Mouse (Mus musculus) MEL (cell line): Measurements from ENCODE around the gene Txndc12.

Experiments
- CHD2 ChIP-seq: IDR thresholded peaks from 2 replicates; pipeline ENCODE4 v1.6.1; 2011; ENCODE audit warnings: low read length, improper control_type of control experiment
- CTCF ChIP-seq, 3 experiments: IDR thresholded peaks in 2 of 3; conservative IDR thresholded peaks in 1 of 3; 2 replicates each; pipeline ENCODE4 v1.5.1; 2011 to 2012; ENCODE audit warnings: low read length in 3 of 3, low read depth in 2 of 3, mild to moderate bottlenecking in 2 of 3, improper control_type of control experiment in 1 of 3, inconsistent platforms in 1 of 3, mixed read lengths in 1 of 3, moderate library complexity in 1 of 3; ENCODE audit not compliant: control insufficient read depth in 1 of 3, insufficient read depth in 1 of 3, poor library complexity in 1 of 3, severe bottlenecking in 1 of 3
- EP300 ChIP-seq, 2 experiments: IDR thresholded peaks; 2 replicates each; pipeline ENCODE4 v1.6.1; 2011; ENCODE audit warnings: improper control_type of control experiment in 2 of 2, low read length in 2 of 2, low read depth in 1 of 2, mild to moderate bottlenecking in 1 of 2
- MAZ ChIP-seq: IDR thresholded peaks from 2 replicates; pipeline ENCODE4 v1.6.1; 2012; ENCODE audit warnings: low read depth, mild to moderate bottlenecking, inconsistent platforms, low read length, improper control_type of control experiment
- POLR2A ChIP-seq, 2 experiments: IDR thresholded peaks; 2 replicates each; pipeline ENCODE4 v1.6.1; 2011 to 2012; ENCODE audit warnings: low read length in 2 of 2, mild to moderate bottlenecking in 2 of 2, control low read depth in 1 of 2, improper control_type of control experiment in 1 of 2, low read depth in 1 of 2, moderate library complexity in 1 of 2; ENCODE audit not compliant: control insufficient read depth in 1 of 2, insufficient read depth in 1 of 2, poor library complexity in 1 of 2
- POLR2AphosphoS2 ChIP-seq: IDR thresholded peaks from 2 replicates; pipeline ENCODE4 v1.6.1; 2011; ENCODE audit warnings: low read length, improper control_type of control experiment
- RCOR1 ChIP-seq: IDR thresholded peaks from 2 replicates; pipeline ENCODE4 v1.6.1; 2012; ENCODE audit warnings: low read depth, mild to moderate bottlenecking, inconsistent platforms, low read length, improper control_type of control experiment
- ZKSCAN1 ChIP-seq: IDR thresholded peaks from 2 replicates; pipeline ENCODE4 v1.6.1; 2012; ENCODE audit warnings: low read depth, mild to moderate bottlenecking, inconsistent platforms, low read length, improper control_type of control experiment, moderate library complexity

GRCm38 (mm10) chr4:108796701-108797100 is 37.7 kb upstream of the Txndc12 start:
- TF ChIP-seq MAZ (no peak), CTCF (IDR thresholded peaks at IDR 0.05 in 2 of 3, conservative IDR thresholded peaks at IDR 0.05 in 1 of 3; ENCODE audit: control insufficient read depth in 1 of 3, insufficient read depth in 1 of 3, low read depth in 2 of 3, low read length in 3 of 3, poor library complexity in 1 of 3, severe bottlenecking in 1 of 3) (no peak), EP300 (IDR thresholded peaks at IDR 0.05; ENCODE audit: low read depth in 1 of 2, low read length in 2 of 2) (no peak), ZKSCAN1 (no peak), CHD2 (no peak), RCOR1 (no peak), POLR2A (IDR thresholded peaks at IDR 0.05; ENCODE audit: control insufficient read depth in 1 of 2, insufficient read depth in 1 of 2, low read depth in 1 of 2, low read length in 2 of 2, poor library complexity in 1 of 2) (no peak), POLR2AphosphoS2 (no peak)
